Mouse (Mus musculus) bone marrow, adult 2 months (tissue): ENCODE measurements at regions not wholly inside any gene's neighbourhood (a gene's known extent, or its start where the extent isn't known, plus 50 kb on each side); places are given as distances from the start of the nearest gene placed in this dataset.

Experiments used
- H3K27ac ChIP-seq: fragments of 200-500 bp; 2 replicates; pipeline ENCODE4 v1.5.1; 2012; ENCODE audit warnings: low read depth, mild to moderate bottlenecking, control low read depth, inconsistent platforms, low read length; ENCODE audit not compliant: control insufficient read depth, poor library complexity, insufficient read depth
- H3K4me1 ChIP-seq: fragments of 200-500 bp; 2 replicates; pipeline ENCODE4 v1.6.1; 2011; ENCODE audit warnings: low read length; ENCODE audit not compliant: control insufficient read depth, insufficient read depth
- H3K4me3 ChIP-seq: fragments of 200-500 bp; replicated peaks from 2 replicates; pipeline ENCODE3; 2011; ENCODE audit warnings: mild to moderate bottlenecking, low read depth, low read length, control low read depth; ENCODE audit not compliant: control insufficient read depth
- CTCF ChIP-seq: fragments of 200-500 bp; IDR thresholded peaks from 2 replicates; pipeline ENCODE4 v1.5.1; 2011; ENCODE audit warnings: low read length, control low read depth; ENCODE audit not compliant: control insufficient read depth, insufficient read depth
- POLR2A ChIP-seq: fragments of 200-500 bp; IDR thresholded peaks from 2 replicates; pipeline ENCODE4 v1.6.1; 2011; ENCODE audit warnings: low read depth, mild to moderate bottlenecking, control low read depth, low read length, borderline replicate concordance; ENCODE audit not compliant: control insufficient read depth
- WGBS: fragments of 180-500 bp; shearing (Covaris S2); methylation state at CpG from one replicate; pipeline ENCODE4 v1.1.7; 2018; 5-methylcytosine and 5-hydroxymethylcytosine counted together

- Histone ChIP-seq H3K4me3 (no peak overlapping the region), H3K27ac (no peak overlapping the region), H3K4me1 (no peaks in the 10 kb centered on the region)
- 71% methylated on average over 2 of the region's 2 CpGs for WGBS
- TF ChIP-seq POLR2A (no peak), CTCF (no peak)
Measured at GRCm38 (mm10) chr13:5313297-5313696, 548.0 kb upstream of the Klf6 start.

- Histone ChIP-seq H3K4me1 (no peaks in the 10 kb centered on the region), H3K27ac (no peak overlapping the region), H3K4me3 (no peak overlapping the region)
- TF ChIP-seq CTCF (no peak), POLR2A (no peak)
- WGBS, result 78% methylated on average over 1 of the region's 1 CpGs
Measured at GRCm38 (mm10) chr13:5315011-5315410, 546.3 kb upstream of the Klf6 start.

DNA sequence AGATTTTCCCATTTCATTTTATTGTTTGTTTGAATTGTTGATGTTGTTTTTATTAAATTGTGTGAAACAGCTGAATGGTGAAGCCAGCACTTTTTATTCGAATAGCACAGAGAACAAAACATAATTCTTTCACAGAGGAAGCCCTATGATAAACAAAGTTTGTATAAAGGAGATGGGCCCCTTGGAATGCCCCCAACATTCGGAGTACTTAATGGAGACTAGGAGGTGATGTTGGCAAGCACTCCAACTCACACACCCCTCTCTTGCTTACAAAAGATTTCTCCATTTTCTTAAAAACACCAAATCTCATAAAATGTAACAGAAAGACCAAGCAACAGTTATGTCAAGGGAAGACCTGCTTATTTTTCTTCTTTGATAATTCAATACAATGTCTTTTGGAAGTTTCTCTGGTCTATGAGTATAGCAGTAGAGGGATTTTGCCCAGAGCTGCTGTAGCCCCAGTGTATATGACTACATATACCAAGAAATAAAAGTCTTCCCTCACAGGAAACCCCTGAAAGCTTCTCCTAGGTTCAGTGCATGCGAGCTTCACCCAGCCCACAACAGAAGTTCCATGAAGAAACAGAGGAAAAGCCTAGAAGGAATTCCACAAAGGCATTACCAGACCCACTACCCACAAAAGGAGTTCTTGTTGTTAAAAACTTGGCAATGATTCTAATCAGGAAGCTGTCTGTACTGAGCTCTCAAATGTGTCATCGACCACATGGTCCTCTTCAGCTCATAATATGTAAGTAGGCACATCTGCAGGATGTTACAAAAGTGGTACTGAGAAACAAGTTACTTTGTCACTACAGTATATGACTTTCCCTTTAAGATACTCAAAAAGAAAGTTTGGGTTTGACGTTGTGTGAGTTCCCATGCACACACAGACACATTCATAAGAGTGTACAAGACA lies 543.1 kb upstream of the Klf6 start:
- 65% methylated on average over 5 of the region's 5 CpGs for WGBS
- H3K4me3 ChIP-seq, result no peak overlapping the region
- H3K4me1 ChIP-seq, result no peaks in the 10 kb centered on the region
- H3K27ac ChIP-seq, result no peak overlapping the region
- no peak for TF ChIP-seq CTCF
- TF ChIP-seq POLR2A, result no peak

DNA sequence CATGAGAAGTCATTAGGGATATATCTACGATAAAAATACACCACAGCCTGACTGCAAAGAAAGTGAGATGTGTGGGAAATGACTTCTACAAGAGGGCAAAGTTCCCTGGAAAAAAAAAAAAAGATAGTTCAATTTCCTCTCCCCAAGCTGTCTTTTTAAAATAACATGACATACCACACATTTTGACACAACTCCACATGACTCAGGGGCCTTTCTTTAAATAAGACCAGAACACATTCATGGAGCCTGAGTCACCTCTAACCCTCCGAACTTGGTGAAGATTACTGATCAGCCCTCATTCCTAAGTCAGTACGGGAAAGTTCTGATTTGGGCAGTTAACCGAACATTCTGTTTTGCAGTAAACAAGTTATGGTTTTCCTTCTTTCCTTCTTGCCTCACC lies 515.6 kb upstream of the Klf6 start:
- H3K4me1 ChIP-seq, result no peaks in the 10 kb centered on the region
- no peak overlapping the region for H3K27ac ChIP-seq
- 80% methylated on average over 4 of the region's 4 CpGs for WGBS
- H3K4me3 ChIP-seq, result no peak overlapping the region
- TF ChIP-seq POLR2A (no peak), CTCF (no peak)

DNA sequence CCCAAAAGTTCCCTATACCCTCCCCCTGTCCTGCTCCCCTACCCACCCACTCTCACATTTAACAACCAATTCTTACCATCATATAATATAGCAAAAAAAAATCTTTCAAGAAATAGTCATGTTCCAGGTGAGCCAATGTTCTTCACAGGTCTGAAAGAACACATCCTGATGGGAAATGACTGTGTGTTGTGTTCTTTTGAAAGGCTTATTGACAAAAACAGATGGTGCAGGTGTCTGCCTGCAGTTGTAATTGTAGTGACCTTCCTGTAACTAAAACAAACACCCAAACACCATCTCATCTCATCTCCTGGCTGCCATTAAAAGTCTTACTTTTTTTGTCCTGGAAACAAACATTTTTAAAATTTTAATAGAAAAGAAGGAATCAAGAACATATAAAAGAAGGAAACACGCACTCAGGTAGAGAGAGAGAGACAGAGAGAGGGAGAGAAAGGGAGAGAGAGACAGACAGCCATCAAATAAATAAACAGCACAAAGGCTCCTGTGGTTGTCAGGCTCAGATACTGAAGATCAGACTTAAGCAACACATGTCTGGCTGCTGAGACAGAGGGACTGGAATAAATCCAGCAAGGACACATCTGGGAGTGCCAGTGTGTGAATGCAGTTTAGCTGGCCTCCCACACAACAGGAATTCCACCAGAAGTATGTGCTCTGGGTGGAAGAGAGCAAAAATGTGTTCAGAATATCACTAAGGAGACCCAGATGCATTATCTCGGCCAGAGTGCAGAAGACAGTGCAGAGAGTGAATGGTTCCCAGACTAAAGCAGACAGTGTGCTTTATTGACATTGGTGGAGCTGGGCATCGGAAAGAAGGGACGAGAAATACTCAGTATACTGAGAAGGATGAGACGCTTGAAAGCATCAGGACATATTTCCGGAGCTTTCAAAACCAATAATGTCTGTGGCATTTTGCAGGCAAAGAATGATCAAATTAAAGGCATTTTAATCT lies 513.5 kb upstream of the Klf6 start:
- no peak overlapping the region for H3K4me3 ChIP-seq
- H3K27ac ChIP-seq, result no peak overlapping the region
- no peak for TF ChIP-seq CTCF
- TF ChIP-seq POLR2A, result no peak
- 75% methylated on average over 6 of the region's 6 CpGs for WGBS
- no peaks in the 10 kb centered on the region for H3K4me1 ChIP-seq

DNA sequence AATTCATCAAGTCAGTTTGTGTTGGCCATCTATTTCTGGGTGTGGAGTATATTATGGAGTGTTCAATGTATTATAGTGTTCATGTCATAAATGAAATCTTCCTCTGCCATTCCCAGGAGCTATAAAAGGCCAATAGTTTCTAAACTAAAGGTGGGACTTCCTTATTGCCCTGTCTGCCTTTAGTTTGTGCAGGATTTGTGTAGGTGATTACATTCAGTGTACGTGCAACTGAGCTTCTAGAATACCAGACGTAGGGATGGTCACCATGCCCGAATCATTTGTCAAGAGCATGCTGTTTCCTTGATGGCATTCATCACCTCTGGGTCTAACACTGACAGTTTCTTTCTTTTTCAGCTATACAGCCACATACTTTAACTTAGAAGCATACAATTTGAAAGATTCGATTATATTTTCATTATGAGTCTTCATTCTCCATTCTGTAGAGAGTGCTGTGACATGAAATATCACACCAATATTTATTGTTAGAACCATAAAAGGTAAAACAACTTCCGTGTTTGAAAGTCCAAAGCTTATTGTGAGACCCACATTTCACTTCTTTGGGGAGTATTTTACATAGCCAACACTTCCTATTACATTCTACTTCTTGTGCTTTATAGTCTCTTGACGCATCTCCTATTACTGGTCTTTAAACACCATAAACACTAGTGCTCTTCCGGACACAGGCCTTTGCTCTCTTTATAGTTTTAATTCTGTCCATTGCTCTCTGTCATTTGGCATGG lies 494.1 kb upstream of the Klf6 start:
- no peak for TF ChIP-seq CTCF
- no peak for TF ChIP-seq POLR2A
- 80% methylated on average over 7 of the region's 7 CpGs for WGBS
- H3K4me1 ChIP-seq, result no peaks in the 10 kb centered on the region
- H3K4me3 ChIP-seq, result no peak overlapping the region
- no peak overlapping the region for H3K27ac ChIP-seq

GRCm38 (mm10) chr13:5370007-5370406 lies 491.3 kb upstream of the Klf6 start:
- TF ChIP-seq CTCF (no peak), POLR2A (no peak)
- Histone ChIP-seq H3K27ac (no peak overlapping the region), H3K4me3 (no peak overlapping the region), H3K4me1 (no peaks in the 10 kb centered on the region)
- 89% methylated on average over 8 of the region's 8 CpGs for WGBS
